Mouse (Mus musculus): ENCODE data around the gene Exd2. TPM values are rescaled to one million over a fixed set of nuclear protein-coding genes. Genes with fewer than 3 reads are reported as not detected.

Gene Exd2
- total RNA-seq (2023), result 10 to 100 TPM; 27.4 to 29.5 TPM

DNA sequence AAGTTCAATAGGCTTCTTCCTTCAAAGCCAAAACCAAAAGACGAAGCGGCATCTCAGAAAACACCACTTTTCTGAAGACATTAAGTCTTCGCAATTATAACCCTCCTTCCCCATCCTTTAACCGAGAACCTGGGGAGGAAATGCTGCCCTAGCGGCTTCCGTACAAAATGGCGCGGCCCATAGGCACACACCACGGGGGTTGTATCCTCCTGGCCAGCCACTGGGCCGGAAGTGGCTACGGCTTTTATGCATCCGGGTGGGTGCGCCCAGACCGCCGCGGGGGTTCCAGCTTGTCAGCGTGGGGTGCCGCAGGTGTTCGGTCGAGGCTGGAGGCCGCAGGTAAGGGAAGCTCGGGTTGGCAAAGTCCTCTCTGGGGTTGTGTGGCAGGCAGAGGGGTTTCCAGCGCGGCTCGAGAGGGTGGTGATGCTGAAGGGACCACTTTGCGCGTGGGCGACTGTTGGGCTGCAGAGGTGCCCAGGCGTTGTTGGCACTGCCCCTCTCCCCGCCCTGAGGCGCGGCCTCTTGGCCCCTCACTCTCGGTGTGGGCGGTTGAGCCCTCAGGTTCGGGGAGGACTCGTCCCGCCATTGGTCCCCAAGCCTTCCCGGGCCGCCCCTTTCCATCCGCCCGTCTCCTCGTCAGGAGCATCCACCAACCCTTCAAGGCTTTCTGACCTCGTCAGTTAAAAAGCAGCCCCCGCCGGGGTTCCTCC lies at the start of gene Exd2:
Gene Exd2 (plus strand): TSS at position 154 of the 710 bp plus-strand sequence.

DNA sequence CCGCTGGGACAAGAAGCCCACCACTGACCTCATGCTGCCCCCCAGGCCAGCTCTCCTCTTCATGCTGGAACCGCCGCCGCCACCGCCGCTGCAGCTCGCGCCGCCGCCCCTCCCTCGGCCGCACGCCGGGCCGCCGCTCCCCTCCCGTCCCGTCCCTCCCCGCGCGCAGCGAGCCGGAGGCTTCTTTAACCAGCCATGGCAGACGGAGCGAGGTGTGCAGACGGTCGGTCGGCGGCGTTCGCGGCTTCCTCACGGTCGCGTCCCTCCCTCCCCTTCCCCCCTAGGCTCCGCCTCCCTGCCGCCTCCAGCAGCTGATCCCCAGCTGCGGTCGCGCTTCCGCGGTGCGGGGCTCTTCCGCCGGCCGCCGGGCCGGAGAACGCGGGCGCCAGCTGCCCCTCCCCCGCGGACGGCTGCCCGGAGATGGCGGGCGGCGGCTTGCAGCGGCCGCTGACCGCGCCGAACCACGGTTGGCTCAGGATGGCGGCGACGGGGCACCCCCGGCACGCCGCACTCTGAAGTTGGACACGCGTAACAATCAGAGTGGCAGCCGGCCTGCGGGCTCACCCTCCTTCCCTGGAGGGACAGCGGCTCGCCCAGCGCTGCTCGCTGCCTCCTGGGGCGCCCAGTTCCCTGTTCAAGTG lies 26.4 kb upstream of the Exd2 start, which contains the start of gene Dcaf5:
Gene Dcaf5 (minus strand): TSS at position 266 of the 641 bp plus-strand sequence.

DNA sequence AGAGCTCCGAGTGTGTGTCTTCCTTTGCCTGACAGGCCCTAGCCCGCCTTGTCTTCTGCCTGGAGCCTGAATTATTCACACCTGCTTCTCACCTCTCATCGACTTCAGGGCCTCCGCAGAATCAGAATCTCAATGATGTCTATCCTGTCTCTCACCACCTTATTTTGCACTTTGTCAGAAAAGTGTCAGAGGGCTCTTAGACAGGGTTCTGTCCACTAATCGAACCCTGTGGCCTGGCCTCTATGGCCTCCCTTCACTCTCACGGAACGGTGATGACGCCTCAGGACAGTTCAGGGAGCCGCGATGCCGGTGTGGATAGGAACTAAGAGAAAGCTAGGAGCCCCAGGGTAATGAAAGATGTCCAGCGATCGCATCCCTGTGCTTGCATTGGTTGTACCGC lies 55.1 kb downstream of the Exd2 start, which contains the start of gene Galnt16:
Gene Galnt16 (plus strand): TSS at position 301 of the 400 bp plus-strand sequence.

Other genes with a start within 250 kb of the Exd2 start
- gene Actn1, start 202.7 kb upstream of the Exd2 start, total RNA-seq (2023), result 100 to 1,000 TPM; 133 to 157 TPM
- 10 to 100 TPM; 25.4 to 31.2 TPM for gene Dcaf5, start 26.5 kb upstream of the Exd2 start, total RNA-seq (2023)
- gene Galnt16, start 55.2 kb downstream of the Exd2 start, total RNA-seq (2023), result not detected
- gene Slc39a9, start 180.8 kb downstream of the Exd2 start, total RNA-seq (2023), result 10 to 100 TPM; 26.5 to 29.9 TPM
- 10 to 100 TPM; 24.4 to 36.3 TPM for gene Erh, start 181.2 kb downstream of the Exd2 start, total RNA-seq (2023)
- gene Plekhd1, start 229.5 kb downstream of the Exd2 start, total RNA-seq (2023), result not detected